Mouse (Mus musculus) cerebellum, adult 2 months (tissue): ENCODE measurements at regions not wholly inside any gene's neighbourhood (a gene's known extent, or its start where the extent isn't known, plus 50 kb on each side); places are given as distances from the start of the nearest gene placed in this dataset.

ENCODE experiments used
- CTCF ChIP-seq: fragments of 200-500 bp; IDR thresholded peaks from 2 replicates; pipeline ENCODE4 v1.5.1; 2011; ENCODE audit warnings: low read depth, mild to moderate bottlenecking, control low read depth, low read length, moderate library complexity, borderline replicate concordance; ENCODE audit not compliant: insufficient read depth
- POLR2A ChIP-seq: fragments of 200-500 bp; IDR thresholded peaks from 2 replicates; pipeline ENCODE4 v1.6.1; 2011; ENCODE audit warnings: low read length, control low read depth, borderline replicate concordance; ENCODE audit not compliant: insufficient read depth

DNA sequence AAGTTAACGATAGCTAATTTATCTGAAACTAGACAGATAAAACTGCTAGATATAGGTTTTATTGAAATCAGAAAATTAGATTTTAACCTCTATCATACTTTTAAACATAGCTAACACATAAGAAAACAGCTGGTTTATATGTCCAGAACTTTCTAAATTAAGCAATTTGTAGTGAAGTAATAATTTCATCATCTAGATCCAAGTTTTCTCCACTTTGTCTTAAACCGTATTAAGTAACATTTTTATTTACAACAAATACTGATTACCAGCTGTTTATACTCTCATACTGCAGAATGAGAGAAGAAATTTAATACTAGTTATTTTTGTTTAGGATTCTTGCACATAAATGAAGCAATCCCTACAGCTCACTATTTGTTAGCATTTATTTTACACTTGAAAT, 342.9 kb upstream of the Grid2 start:
- TF ChIP-seq POLR2A (no peak), CTCF (no peak)
